Mouse (Mus musculus) kidney, adult 2 months (tissue): Measurements from ENCODE around the gene Fsd2. TPM values are rescaled to one million over a fixed set of nuclear protein-coding genes. Genes with fewer than 3 reads are reported as not detected.
A peak's percentile ranks its signal among the peaks of the same experiment; 100 is the strongest.

Experiments
- DNase-seq: peaks from one replicate; pipeline ENCODE4 v3.0.0; 2021
- H3K27ac ChIP-seq: fragments of 200-500 bp; 2 replicates; pipeline ENCODE4 v1.5.1; 2012; ENCODE audit warnings: low read depth, low read length, control low read depth, inconsistent platforms; ENCODE audit not compliant: insufficient read depth
- H3K27me3 ChIP-seq: fragments of 200-500 bp; replicated peaks from 2 replicates; pipeline ENCODE4 v1.6.1; 2012; ENCODE audit warnings: mild to moderate bottlenecking, moderate library complexity, low read length, inconsistent platforms; ENCODE audit not compliant: control insufficient read depth, insufficient read depth
- H3K36me3 ChIP-seq: fragments of 200-500 bp; 2 replicates; pipeline ENCODE4 v1.6.1; 2012; ENCODE audit warnings: mild to moderate bottlenecking, moderate library complexity, low read length, inconsistent platforms; ENCODE audit not compliant: control insufficient read depth, insufficient read depth
- H3K4me1 ChIP-seq: fragments of 200-500 bp; 2 replicates; pipeline ENCODE4 v1.6.1; 2011; ENCODE audit warnings: low read length; ENCODE audit not compliant: control insufficient read depth, insufficient read depth
- H3K4me3 ChIP-seq: fragments of 200-500 bp; 2 replicates; pipeline ENCODE4 v1.5.1; 2011; ENCODE audit warnings: mild to moderate bottlenecking, low read depth, low read length, control low read depth; ENCODE audit not compliant: insufficient read depth
- CTCF ChIP-seq: fragments of 200-500 bp; conservative IDR thresholded peaks from 2 replicates; pipeline ENCODE4 v1.5.1; 2011; ENCODE audit warnings: low read depth, mild to moderate bottlenecking, control low read depth, low read length, moderate library complexity, mixed read lengths; ENCODE audit not compliant: insufficient read depth, insufficient read length
- POLR2A ChIP-seq: fragments of 200-500 bp; IDR thresholded peaks from one replicate; pipeline ENCODE4 v1.6.1; 2011; ENCODE audit warnings: low read depth, low read length, control low read depth
- WGBS: fragments of 180-500 bp; shearing (Covaris S2); methylation state at CpG from one replicate; pipeline ENCODE4 v1.1.7; 2018; 5-methylcytosine and 5-hydroxymethylcytosine counted together
- polyA plus RNA-seq: library from polyadenylated mRNA; depleted of rRNA; stranded (reverse); fragments of >200 nt; gene quantifications from 2 replicates; pipeline ENCODE4 v1.2.3, GENCODE M21; 2012; rRNA removed

Gene Fsd2
- polyA plus RNA-seq = 0.24 and 0.66 TPM in 2 replicates

GRCm38 (mm10) chr7:81566892-81567291 is at the start of gene Fsd2:
Gene Fsd2 (minus strand): TSS chr7:81566944.
- WGBS = 70% methylated on average over 9 of the region's 9 CpGs
- Histone ChIP-seq H3K27ac (no peak within 1 kb of the TSS), H3K4me3 (no peak within 1 kb of the TSS), H3K36me3 (no peaks in the 10 kb centered on the region), H3K4me1 (no peaks in the 10 kb centered on the region), H3K27me3 (no peaks in the 10 kb centered on the region)
- no peak for DNase-seq
- no peak for TF ChIP-seq CTCF
- TF ChIP-seq POLR2A = no peak

- no peak for DNase-seq
- Histone ChIP-seq H3K4me3 (no peak overlapping the region), H3K27ac (no peak overlapping the region), H3K27me3 (no peaks in the 10 kb centered on the region), H3K36me3 (no peaks in the 10 kb centered on the region), H3K4me1 (no peaks in the 10 kb centered on the region)
- TF ChIP-seq CTCF (no peak), POLR2A (no peak)
- WGBS = 67% methylated on average over 9 of the region's 9 CpGs
Measured at GRCm38 (mm10) chr7:81615031-81615430, 48.3 kb upstream of the Fsd2 start.

GRCm38 (mm10) chr7:81612856-81613635 is 46.3 kb upstream of the Fsd2 start:
- DNase-seq = no peak
- H3K36me3 ChIP-seq = no peaks in the 10 kb centered on the region
- no peaks in the 10 kb centered on the region for H3K4me1 ChIP-seq
- no peak overlapping the region for H3K27ac ChIP-seq
- no peak for TF ChIP-seq POLR2A
- no peak for TF ChIP-seq CTCF
- WGBS = 89% methylated on average over 13 of the region's 13 CpGs
- no peak overlapping the region for H3K4me3 ChIP-seq
- H3K27me3 ChIP-seq = no peaks in the 10 kb centered on the region

- WGBS = 64% methylated on average over 18 of the region's 18 CpGs
Measured at GRCm38 (mm10) chr7:81610125-81610524, 43.4 kb upstream of the Fsd2 start.

GRCm38 (mm10) chr7:81606452-81606851 is 39.7 kb upstream of the Fsd2 start:
- DNase-seq = no peak
- Histone ChIP-seq H3K27me3 (no peaks in the 10 kb centered on the region), H3K27ac (no peak overlapping the region), H3K4me3 (no peak overlapping the region), H3K4me1 (no peaks in the 10 kb centered on the region), H3K36me3 (no peaks in the 10 kb centered on the region)
- TF ChIP-seq CTCF = no peak
- no peak for TF ChIP-seq POLR2A
- 67% methylated on average over 5 of the region's 5 CpGs for WGBS

More at GRCm38 (mm10) chr7:81610125-81610524, 43.4 kb upstream of the Fsd2 start:
- Histone ChIP-seq H3K36me3 (no peaks in the 10 kb centered on the region), H3K4me1 (no peaks in the 10 kb centered on the region), H3K27ac (no peak overlapping the region), H3K4me3 (no peak overlapping the region), H3K27me3 (no peaks in the 10 kb centered on the region)
- peak; percentile 7 for DNase-seq
- no peak for TF ChIP-seq POLR2A
- peak; percentile 49 for TF ChIP-seq CTCF

- no peak overlapping the region for H3K4me3 ChIP-seq
- H3K36me3 ChIP-seq = no peaks in the 10 kb centered on the region
- TF ChIP-seq CTCF (no peak), POLR2A (no peak)
- WGBS = 83% methylated on average over 4 of the region's 4 CpGs
- no peaks in the 10 kb centered on the region for H3K4me1 ChIP-seq
- no peaks in the 10 kb centered on the region for H3K27me3 ChIP-seq
- H3K27ac ChIP-seq = no peak overlapping the region
- DNase-seq = no peak
Measured at GRCm38 (mm10) chr7:81605489-81605888, 38.7 kb upstream of the Fsd2 start.

- H3K4me3 ChIP-seq = no peak overlapping the region
- H3K36me3 ChIP-seq = no peaks in the 10 kb centered on the region
- 80% methylated on average over 5 of the region's 5 CpGs for WGBS
- TF ChIP-seq CTCF (no peak), POLR2A (no peak)
- DNase-seq = no peak
- no peak overlapping the region for H3K27ac ChIP-seq
- no peaks in the 10 kb centered on the region for H3K4me1 ChIP-seq
- no peaks in the 10 kb centered on the region for H3K27me3 ChIP-seq
Measured at GRCm38 (mm10) chr7:81604991-81605390, 38.2 kb upstream of the Fsd2 start.
